Mouse (Mus musculus) testis, postnatal 10 days (tissue): ENCODE measurements around the gene Mpv17.

Source experiments
- DNase-seq: peaks from one replicate; pipeline ENCODE4 v3.0.0; 2021; ENCODE audit warnings: low spot score

Gene Mpv17

DNA sequence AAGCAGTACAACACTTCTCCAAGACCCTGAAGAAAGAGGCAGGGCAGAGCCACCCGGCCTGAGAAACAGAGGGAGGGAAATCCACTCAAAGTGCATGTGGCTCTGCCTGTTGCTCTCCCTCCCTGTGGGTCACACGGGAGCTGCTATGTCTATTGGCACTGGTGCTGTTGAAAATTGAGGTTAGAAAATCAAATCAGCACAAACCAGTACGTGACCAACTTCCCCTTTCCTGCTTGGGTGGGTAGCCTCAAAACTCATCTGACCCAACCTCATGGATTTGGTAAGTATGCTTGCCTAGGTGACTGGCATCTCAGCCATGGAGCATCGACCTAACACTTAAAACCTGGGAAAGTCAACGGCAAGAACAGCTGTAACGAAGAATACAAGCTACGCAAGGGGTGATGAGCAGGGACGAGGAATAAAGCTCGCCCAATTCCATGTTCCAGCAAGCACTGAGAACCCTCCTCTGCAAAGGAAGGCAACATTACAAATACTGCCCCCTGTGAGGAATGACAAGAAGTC lies 48.2 kb downstream of the Mpv17 start, which contains the start of gene Dnajc5g:
Dnajc5g (plus strand) TSS at position 472 of the 522 bp plus-strand sequence.
- DNase-seq, result no peak

- no peak for DNase-seq
These were observed 58.2 kb downstream of the Mpv17 start for GRCm38 (mm10) chr5:31095711-31096480.

DNA sequence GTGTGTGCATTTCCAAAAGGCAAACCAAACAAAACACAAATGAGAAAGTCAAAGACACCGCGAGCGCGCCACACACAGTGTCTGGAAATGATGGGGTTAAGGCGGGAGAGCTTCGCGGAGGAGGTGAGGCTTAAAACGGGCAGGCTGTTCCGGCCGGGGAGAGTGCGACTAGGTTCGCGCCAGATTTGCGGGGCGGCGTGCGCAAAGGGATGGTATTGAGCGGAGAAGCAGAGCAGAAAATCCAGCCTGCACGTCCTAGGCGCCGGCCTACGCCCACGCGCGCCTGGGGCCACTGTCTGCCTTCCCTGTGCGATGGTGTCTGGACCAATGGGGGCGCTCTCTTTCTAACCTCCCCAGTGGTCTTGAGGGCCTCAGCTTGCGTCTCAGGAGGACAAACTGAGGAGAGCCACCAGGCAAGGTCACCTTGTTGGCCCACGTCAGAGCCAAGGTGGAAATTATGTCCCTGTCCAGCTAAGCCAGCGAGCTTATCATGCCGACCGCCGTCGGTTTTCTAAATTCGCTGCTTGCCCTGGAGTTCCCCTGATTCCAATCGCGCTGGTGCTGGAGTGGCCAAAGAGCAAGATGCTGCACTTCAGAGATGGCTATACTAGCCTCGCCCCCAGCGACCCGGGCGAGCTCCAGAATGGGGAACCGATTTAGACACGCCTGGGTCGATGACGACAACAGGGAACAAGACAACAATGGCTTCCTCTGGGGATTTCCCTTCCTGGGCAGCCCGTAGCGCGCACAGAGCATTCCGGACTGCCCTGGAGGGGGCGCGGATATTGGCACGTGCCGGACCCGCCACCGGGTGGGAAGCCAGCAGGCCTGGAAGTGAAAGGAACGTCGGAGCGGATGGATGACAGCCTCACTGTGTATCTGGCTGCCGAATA lies 59.0 kb downstream of the Mpv17 start:
- DNase-seq, result peak; percentile 64

DNA sequence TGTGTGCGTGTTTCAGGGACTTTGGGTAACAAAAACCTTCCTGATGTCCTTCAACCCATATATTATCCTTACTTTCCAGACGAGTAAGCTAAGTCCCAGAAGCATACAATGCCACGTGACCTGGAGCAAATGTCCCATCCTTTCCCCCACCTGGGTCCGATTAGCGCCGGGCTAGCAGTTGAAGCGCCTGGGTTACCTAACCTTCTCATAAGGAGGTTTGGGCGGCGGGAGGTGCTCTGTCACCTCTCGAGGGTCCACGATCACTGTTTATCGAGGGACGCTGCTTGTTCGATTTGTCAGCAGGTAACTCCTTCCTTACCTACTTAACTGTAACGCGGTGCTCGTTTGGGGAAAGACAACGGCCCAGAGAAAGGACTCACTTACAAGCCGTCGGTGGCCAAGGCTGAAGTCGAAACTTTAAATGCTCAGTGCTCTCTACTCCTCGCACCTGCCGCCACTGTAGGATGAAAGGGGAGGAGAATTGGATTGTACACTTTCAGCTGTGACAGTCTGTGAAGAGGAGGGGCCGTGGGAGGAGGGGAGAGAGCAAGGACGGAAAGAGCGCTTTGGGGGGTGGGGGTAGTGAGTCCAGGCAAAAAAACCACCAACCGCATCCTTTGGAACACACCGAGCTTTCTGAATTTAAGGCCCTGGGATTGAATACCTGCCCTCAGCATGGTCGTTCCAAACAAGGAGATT lies 59.8 kb downstream of the Mpv17 start:
- no peak for DNase-seq

DNA sequence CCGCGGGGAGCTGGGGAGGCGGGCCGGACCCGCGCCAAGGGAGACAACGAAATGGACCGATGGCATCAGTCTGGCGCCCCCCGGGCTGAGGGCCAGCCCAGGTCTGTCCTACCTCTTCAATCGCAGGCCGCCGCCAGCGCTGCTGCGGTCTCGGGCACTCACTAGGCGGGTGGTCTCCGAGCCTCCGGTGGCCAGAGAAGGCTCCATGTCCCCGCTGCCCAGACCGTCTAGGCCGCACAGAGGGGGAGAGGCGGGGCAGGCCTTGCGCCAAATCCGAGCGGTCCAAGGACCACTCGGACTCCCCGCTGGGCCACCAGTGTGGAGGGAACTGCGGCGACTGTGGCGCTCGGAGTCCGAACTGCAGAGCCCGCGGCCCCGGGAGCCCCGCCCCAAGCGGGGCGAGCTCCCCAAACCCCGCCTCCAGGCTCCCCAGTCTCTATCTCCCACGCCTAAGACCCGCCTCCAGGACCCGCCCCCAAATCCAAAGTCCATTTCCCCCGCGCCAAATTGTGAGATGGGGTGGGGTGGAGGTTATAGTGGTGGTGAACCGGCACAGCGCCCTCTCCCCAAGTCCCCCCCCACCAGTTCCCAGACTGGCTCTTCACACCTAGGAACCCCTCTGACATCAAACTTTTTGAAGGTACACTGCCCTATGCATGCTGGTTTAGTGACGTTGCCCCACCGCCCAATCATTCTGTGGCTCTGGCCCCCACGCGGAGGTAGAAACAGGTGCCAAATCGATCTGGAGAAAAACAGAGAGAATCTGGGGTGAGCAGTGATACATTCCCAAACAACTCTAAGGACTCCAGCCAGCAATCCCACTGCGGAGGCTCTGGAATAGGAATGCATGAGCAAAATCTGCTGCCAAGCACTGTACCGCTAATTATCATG lies 60.7 kb downstream of the Mpv17 start:
- peak; percentile 70 for DNase-seq

DNA sequence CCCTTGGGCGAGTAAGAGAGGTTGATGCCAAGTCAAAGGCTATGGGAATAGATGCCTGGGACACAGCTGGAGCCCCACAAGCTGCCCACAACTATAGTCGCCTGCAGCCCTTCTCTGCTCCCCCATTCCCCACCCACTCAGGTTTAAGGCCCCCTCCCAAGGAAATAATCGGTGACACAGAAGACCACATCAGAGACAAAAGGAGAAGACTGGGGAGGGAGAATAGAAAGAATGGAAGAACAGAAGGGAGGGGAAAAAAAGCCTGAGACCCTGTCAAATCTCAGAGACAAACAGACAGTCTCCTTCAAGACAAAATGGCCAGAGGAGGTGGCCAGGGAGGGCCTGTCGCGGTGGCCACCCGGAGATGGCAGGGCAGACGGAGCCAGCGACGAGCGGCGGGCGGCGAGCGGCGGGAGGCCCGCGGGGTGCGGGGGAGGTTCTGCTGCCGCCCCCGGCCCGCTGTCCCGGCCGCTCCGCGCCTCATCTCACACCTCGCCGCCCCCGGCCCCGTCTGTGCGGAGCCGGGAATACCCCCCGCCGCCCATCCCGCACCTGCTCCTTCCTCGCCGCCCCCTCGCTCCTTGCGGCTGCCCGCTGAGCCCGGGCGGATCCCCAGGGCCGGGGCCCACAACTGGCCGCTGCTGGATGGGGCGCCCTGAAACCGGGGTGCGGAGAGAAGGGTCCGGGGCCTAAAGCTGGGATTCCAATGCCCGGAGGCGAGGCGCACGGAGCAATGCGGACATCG lies 61.6 kb downstream of the Mpv17 start:
- DNase-seq, result no peak
